Mouse (Mus musculus): ENCODE measurements at regions not wholly inside any gene's neighbourhood (a gene's known extent, or its start where the extent isn't known, plus 50 kb on each side); places are given as distances from the start of the nearest gene placed in this dataset.

DNA sequence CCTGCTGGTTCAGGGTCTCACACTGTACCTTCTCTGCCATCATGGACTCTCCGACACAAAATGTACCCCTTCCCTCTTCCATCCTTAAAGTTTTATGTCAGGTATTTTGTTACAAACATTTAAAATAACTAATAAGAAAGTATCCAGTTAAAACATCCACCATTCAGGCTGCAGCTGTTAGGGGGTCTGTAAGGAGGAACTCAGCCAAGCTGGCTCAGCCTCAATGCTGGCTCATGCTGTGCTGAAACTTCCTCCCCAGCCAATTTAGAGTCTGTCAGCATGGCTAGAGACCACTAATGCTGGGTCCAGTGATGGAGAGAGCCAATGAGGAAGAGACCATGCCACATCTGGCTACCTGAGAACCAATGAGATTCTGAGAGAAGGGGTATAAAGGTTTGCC lies 70.0 kb upstream of the Sesn3 start:
- TF ChIP-seq CTCF (IDR thresholded peaks at IDR 0.05; ENCODE audit: low read depth) (no peak), EP300 (IDR thresholded peaks at IDR 0.05; ENCODE audit: low read depth) (no peak)

Data from liver, embryonic 14.5 days (tissue).